Mouse (Mus musculus) layer of hippocampus, postnatal 36 days (tissue): ENCODE data around the gene Prdm5. TPM values are rescaled to one million over a fixed set of nuclear protein-coding genes. Genes with fewer than 3 reads are reported as not detected.
A peak's percentile ranks its signal among the peaks of the same experiment; 100 is the strongest.

Experiments
- DNase-seq, 2 experiments: peaks; one replicate each; pipeline ENCODE4 v3.0.0; 2022
- total RNA-seq, 2 experiments: library from RNA; stranded (reverse); gene quantifications; 2 replicates each; pipeline ENCODE4 v1.2.3; 2021

Prdm5 gene
- total RNA-seq, result 10 to 100 TPM; 35.1 to 41.7 TPM

DNA sequence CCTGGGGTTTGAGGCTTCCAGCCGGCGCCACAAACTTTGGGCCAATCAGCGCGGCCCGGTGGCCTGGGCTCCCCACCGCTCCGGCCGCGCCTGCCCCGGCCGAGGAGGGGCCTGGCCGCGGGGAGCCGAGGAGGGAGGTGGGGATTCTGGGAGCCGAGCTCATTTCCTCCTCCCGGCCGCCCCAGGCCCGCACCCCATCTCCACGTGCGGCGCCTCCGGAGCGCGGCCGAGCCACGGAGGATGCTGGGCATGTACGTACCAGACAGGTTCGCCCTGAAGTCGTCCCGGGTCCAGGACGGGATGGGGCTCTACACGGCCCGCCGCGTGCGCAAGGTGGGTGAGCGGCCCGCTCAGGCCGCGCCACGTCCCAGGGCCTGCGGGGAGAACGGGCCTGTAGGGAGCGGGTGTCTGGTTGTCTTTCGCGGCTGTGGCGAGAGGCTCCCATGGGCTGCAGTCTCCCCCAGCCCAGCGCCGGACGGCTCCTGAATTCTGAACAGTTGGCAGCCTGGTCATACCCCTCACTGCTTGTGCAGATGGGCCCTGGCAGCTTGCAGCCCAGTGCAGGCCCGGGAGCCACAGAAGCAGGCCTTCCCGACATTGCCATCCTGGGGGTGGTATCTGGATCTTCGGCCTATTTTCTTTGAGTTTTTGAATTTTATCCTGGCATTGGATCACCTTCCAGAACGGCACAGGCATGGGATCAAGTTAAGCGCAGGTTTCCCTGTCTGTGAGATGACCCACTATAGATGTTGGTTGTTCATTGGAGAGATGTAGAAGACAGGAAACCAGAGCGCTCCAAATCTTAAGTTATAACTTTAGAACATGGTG lies at the start of gene Prdm5:
TSS of gene Prdm5 (plus strand) at position 128 of the 828 bp plus-strand sequence.
- peak; percentile 44 to 52 for DNase-seq

DNA sequence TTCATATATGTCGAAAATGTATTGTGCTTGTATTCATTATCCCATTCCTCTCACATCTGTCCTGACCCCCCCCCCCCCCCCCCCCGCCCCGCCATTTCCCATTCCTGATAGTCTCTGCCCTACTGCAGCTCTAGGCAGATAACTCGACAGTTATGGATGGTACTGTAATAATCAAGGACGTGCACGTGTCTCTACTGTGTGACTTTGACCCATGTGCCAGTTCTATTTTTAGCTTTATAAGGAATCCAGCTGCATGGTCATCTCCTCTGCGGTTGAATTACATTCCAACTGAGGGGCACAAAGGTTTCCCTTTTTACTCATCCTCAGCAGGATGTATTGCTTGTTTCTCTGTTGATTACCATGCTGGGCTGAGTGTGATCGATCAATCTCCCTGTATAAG lies 39.3 kb upstream of the Prdm5 start:
- no peak for DNase-seq

DNA sequence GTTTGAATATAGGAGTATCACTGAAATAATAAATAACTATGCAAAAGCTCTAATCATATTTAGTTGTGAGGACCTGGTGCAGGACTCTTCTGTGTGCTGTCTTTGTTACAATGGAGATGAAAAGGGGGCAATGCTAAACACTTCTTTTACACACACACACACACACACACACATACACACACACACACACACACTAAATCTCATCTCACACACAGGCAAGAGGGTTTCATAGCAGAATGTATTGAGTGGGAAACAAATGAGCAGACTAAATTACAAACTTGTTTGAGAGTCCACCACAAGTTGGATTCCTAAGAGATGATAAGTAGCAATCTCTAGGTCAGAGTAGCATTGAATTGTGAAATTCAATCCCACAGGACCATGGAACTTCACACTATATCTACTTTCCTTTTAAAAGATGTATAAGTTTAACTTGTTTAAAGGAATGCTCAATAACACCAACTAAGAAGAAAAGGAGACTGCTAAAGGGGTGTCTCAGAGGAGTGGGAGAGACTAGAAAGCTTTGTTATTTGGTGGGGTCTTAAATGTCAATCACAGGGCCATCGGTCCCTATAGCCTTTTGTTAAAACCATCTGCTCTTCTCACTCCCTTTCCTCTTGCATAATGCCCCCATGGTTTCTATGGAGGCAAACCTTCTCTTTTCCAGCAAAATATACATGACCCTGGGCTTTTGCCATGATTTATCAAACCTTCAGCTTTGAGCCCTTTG lies 35.5 kb upstream of the Prdm5 start:
- no peak for DNase-seq

DNA sequence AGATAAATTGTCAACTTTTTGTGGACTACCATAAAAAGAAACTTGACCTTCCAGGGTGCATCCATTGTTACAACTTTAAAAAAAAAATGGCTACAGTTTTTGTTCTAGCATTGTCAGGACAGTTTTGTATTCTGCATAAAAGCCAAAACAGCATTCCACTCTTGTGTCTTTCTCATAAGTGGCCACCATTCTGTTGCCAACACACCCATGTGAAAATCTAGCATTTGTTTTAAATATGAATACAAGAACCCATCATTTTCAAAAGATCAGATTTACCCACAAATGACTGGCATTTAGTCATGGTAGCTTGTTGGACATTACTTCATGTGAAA lies 35.0 kb upstream of the Prdm5 start:
- no peak for DNase-seq

DNA sequence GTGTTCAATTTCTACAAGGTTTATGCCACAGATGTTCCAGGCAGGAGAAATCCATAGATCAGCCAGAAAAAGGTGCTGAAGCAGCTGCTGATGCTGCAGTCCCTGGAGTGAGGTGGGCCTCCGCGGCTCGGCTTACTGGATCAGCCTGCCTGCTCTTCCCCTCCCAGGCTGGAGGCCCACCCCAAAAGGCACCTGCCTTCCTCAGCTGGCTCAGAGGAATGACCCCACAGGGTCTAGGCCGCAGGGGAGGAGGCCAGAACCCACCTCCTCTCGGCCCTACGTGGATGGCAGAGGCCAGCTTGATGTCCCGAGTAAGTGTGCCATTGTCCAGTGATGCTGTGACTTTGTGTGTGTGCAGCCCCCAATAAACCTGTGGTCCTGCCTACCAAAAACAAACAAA lies 20.6 kb upstream of the Prdm5 start:
- DNase-seq, result no peak

DNA sequence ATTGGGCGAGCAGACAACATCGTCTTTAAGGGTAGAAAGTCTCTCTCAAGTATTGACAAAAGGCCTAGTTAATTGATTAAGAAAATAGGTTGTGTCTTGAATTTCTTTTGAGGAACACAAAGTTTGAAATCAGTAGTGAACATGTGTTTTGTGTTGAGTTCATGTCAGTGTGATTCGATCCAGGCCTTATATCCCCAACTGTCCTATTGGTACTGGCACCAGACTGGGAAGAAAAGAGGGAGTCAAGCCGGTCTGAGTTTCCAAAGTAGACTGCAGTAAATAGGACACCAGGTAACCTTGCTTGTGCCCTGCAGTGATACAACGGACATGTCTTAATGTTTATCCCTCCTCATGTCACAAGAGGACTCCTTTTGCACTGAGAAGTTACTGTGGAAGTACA lies 19.6 kb upstream of the Prdm5 start:
- no peak for DNase-seq

DNA sequence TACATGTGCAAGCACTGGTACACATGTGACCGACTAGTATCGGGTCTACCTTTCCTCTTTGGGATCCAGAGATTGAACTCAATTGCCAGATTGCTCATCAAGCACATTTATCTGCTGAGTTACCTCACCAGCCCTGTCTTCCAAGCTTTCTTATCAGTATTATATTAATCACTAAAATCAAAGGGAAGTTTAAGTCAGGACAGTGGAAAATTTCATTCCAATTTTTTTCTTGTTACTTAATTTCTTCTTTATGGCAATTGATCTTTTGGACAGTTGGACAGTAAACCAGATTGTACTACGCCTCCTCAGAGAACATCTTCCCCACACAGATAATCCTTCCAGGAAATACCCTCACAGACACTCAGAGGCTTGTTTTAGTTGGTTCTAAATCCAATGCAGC lies 18.7 kb upstream of the Prdm5 start:
- DNase-seq, result no peak

DNA sequence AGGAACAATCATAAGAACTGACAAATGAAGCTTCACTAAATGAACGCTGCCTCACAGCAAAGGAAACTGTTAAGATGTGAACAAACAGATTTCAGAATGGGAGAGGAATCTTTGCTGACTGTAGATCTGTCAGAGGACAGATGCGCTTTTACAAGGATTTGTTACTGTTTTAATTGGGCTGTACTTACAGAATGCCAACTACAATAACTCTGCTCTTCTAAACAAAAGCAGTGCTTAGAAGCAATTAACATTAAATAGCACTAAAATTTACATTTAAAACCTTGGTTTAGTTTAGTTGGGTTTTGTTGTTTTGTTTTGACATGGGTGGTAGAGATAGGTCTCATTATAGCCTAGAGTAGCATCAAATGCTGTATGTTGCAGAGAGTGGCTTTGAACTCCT lies 14.3 kb upstream of the Prdm5 start:
- DNase-seq, result no peak

DNA sequence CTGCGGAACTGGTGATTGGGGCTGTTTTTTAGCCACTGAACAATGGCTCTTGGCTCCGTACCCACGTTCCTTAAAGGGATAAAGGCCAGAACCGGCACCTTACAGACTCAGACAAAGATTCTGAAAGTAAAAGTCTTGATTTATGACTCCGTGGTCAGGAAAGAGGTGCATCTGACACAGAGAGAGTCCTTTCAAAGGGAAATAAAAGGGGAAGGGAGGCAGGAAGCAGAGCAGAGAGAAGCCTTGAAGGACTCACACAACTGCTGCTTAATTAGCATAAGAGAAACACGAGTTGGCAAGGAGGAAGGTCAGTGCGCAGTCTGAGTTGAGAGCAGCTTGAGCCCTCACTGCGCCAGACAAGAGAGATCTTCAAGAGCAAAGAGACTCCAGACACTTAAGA lies 13.7 kb upstream of the Prdm5 start:
- no peak for DNase-seq

DNA sequence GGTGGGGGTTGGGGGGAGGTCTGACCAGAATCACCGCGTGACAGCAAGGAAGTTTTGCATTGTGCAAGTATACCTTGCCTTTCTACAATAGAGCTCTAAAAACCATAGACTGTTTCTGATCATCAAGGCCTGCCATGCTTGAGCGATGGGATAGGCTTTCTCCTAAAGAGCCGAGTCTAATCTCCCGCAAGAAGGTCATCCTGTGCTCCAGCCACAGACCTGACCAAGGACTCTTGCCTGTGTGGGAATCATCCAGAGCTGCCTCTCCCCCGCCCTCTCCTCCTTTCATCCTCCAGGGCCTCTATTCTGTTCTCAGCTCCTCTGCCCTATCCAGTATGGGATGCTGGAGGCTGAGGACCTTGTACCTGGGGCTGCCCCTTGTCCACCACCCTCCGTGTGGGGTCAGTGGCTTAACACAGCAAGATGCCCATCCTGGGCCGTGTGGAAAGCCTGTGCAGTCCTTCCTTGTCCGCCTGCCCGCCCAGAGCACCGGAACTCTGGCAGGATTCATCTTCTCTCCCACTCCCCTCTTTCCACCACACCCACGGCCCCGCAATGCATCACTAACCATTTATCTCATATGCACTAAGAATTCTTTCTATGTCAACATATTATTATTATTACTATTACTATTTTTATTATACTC lies 12.9 kb upstream of the Prdm5 start:
- no peak for DNase-seq

DNA sequence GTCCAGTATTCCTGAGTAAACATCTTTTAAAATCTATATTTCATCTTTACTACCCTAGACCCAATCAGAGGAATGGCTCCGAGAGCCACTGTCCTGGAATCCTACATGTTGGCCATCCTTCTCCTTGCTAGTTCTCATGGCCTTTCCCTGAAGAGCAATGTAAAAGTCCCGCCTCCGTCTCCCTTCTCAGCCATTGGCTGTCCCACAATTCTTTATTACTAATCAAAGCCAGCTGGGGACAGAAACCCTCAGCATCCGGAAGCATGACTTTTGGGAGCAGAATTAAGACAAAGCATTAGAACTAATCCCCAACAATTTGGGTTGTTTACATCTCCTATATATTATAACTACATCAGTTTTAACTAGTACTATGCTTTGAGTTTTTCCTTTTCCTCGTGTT lies 10.9 kb upstream of the Prdm5 start:
- no peak for DNase-seq

DNA sequence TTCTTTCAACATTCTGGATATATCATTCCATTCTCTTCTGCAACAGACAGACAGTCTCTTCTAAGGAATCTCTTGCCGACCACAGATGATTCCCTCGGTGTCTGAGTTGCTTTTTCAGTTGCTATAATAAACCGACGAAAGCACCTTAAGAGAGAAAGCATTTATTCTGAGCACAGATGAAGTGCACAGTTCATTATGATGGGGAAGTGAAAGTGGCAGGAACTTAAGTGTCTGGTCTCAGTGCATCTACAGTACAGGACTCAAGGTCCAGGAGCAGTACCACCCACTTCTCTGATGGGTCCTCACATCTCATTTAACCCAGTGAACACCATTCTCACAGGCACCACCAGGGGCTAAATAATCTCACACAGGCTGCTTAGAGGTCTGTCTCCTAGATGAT lies 5.2 kb upstream of the Prdm5 start:
- no peak for DNase-seq

DNA sequence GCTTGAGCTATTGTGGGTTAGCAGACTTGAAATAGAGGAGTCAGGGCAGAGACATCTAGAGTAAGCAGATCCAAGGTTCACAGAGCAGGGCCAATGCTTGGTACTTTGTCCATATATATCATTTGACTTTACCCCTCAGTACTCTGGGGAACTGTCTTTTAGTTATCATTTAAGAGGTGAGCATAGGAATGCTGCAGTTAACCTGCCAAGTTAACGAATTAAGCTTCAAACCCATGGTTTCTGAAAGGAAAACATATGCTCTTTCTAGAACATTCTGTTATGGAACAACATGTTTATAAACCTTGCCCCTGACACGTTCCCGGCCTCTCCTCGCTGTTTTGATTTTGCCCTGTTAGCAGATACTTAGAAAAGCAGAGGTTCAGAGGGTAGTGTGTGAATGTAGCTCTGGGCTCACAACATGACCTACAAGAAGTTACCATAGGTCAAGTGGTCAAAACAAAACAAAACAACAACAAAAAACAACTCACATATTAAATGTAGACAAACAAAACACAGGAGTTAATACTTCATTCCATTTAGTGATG lies 973 bp downstream of the Prdm5 start:
- no peak for DNase-seq

DNA sequence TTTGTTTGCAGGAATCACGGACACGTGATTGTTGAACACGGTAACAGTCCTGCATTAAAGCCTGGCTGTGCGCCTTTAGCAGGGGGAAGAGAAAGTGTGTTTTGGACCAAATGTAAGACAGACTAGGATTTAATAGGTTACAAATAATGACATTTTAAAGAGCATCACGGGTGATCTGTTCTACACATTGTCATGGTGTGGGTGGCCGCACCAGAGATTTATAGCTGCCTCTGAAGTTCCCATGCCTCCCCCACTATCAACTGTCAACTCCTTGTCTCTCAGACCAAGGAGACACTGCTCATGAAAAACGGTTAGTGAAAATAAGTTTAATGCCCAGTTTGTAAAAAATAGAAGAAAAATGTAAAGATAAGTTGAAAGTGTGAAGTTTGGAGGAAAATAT lies 2.7 kb downstream of the Prdm5 start:
- no peak for DNase-seq

DNA sequence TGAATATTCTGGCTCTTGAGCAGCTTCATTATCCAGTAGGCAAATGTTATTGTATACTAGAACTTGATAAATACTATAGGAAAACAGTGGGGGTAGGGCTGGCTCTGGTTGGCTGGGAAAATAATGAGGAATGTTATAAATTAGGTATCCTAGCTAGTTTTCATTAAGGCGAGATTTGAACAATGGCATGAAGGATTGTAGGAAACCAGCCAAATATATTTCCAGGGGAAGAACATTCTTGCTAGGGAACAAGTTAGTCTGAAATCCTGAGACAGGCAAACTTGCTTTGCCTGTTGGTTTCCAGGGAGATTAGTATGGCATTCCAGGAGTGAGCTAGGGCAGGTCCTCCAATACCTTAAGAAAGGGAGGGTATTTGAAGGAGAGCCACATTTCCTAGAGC lies 4.9 kb downstream of the Prdm5 start:
- DNase-seq, result no peak

DNA sequence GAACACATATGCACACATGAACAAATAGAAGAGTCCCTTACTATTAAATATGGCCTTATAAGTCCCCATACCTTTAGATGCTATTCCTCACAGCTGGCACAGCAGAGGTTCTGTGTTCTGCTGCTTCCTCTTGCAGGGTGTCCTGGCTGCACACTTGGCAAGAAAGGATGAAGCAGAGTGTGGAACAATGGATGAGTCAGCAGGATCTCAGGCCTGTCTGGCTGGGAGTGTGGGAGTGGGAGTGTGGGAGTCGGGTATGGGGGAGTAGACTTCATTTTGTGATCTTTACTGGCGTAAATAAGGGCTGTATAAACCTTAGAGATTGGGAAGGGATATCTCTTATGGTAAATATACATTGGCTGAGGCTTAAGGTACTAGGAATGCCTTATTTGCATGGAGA lies 14.1 kb downstream of the Prdm5 start:
- DNase-seq, result no peak

DNA sequence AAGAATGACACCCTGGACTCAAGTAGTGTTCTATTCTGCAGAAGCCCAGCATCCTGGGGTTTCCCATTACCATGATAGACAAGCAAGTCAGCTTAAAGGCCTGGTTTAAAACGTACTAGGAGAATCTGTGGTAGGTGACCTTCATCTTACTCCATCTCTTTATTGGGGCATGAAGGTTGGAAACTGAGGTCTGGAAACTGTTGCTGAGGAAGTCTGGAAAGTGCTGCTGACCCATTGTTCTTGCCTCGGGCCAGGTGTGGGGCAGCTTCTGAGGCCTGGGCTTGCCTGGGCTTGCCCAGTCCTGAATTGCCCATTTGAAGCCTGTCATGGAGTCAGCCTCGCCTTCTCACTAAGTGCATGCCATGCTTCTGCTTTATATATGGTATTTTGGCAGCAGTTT lies 17.8 kb downstream of the Prdm5 start:
- DNase-seq, result no peak

DNA sequence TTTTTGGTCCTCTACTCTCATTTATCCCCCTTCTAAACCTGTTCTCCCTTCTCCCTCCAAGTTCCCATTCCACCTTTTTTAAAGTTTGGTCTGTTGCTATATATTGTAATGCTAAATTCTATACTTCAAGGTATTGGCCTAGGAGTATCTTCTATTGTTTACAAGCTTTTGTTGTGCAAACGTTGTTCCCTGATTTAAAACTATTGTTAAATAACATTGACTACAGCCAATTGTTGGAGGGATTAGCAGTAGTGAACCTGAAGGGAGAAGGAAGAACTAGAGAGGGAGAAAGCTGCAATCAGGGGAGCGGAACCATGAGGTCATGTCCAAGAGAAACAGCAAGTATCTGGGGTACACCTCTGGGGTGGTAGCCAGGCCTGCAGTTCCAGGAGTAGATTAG lies 18.5 kb downstream of the Prdm5 start:
- DNase-seq, result no peak

DNA sequence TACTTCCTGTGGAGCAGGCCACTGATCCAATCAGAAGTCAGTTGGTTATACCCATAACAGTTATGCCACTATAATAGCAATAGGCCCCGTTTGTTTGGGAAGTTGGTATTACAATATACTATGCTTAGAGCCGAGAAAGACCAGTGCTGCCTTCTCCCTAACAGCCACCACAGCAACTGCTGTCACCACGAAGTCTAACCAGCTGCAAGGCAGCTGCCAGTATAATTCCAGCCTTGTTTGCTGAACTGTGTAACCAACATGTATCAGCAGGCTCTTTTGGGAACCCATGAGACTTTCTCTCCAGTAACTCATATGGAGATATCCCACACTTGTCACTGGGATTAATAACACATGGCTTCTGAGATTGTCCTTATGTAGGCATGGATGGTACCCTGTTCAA lies 19.6 kb downstream of the Prdm5 start:
- no peak for DNase-seq

DNA sequence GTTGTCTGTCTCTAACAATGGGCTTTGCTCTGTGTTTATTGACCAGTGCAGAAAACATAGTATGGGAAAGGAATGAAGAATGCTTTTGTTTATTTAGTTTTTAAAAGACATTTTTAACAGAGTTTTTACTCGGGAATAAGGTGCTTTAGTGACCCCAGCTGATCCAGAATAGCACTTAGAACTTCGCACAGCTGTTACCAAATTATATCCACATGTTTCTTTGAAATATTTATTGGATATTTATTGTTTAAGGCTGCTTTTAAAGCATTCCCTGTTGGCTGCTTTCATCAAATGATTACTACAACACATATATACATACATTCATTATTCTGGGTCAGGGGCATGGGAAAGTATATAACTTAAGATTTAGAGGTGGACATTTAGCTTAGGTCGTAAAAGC lies 32.9 kb downstream of the Prdm5 start:
- DNase-seq, result no peak

DNA sequence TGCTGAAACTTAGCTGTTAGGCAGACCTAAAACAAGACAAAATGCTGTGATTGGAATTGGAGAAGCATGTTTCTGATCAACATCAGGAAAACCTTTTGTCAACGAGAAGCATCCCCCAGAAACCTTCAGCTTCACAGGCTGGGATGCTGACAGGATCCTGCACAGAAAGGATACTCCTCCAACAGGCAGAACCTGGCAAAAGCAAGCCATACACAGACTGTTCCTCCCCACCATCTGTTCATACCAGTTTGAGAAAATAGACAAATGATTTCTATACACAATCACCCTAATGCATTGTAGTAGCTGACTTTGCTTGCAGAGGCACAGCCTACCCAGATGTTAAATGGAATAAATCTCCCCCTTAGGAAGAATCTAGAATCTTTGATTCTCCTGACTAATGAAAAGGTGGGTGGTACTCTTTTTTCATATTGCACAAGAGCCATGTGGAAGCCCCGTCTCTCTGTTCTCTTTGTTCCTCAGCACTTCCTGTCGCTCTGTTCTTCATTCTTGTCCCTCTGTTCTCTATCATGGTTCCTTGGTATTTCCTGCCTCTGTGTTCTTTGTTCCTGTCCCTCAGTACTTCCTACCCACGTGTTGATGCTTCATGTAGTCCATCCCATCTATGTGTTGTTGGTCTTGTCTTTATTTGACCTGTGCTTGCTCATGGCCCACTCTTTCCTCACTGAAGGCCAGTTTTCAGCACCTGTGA lies 39.4 kb downstream of the Prdm5 start:
- peak in 1 of 2 experiments; percentile 50 for DNase-seq

DNA sequence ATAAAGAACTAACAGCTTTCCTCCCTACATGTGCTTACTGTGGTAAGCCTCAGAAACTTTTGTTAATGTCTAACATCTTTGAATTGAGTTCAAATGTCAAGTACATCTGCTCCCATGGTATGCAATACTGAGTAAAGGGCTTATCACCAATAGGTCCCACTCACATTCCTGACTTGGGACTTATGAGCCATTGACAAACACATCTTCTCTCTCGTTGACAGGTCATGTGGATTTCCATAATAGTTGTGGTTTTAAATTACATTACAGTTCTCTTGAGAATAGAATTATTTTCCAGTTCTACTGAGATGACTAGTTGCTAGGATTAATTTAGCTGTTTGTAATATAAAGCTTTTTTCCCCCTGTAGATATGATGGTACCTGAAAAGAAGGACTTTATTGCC lies 49.9 kb downstream of the Prdm5 start:
- no peak for DNase-seq

DNA sequence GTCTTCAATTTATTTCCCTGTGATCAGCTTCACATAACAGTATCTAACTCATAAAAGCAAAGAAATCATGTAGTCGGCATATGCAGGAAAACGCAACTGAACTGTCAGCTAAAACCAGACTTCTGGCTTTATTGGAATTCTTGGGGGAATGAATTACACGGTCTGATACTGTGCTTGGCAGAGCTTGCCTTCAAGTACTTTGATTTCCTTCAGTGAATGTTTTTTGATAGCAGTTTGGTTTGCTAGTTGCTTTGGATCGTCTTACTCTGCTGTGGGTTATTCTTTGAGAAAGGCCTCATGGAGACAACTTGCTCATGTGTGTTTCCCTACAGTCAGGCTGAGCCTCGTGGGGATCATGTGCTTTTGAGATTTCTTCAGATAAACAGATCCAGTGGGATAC lies 52.7 kb downstream of the Prdm5 start:
- no peak for DNase-seq
